Mouse (Mus musculus): ENCODE measurements around the gene Lgals3. TPM values are rescaled to one million over a fixed set of nuclear protein-coding genes. Genes with fewer than 3 reads are reported as not detected.

Lgals3 gene
- polyA plus RNA-seq, 1 experiment from 2014 or later, result 20.3 TPM

Other genes with a start within 250 kb of the Lgals3 start
- 3.2 and 3.9 TPM in 2 replicates for gene Gch1, start 178.3 kb upstream of the Lgals3 start, polyA plus RNA-seq (2015; fragmentation: Nextera tagmentation; extraction: Ambion mirVana)
- gene Wdhd1, start 90.9 kb upstream of the Lgals3 start, polyA plus RNA-seq (2015; fragmentation: Nextera tagmentation; extraction: Ambion mirVana), result 38.9 and 45.9 TPM in 2 replicates
- 2.3 and 2.7 TPM in 2 replicates for gene Socs4, start 90.8 kb upstream of the Lgals3 start, polyA plus RNA-seq (2015; fragmentation: Nextera tagmentation; extraction: Ambion mirVana)
- 28.7 and 36.8 TPM in 2 replicates for gene Mapk1ip1l, start 69.5 kb upstream of the Lgals3 start, polyA plus RNA-seq (2015; fragmentation: Nextera tagmentation; extraction: Ambion mirVana)
- 58.4 and 66.0 TPM in 2 replicates for gene Dlgap5, start 50.7 kb downstream of the Lgals3 start, polyA plus RNA-seq (2015; fragmentation: Nextera tagmentation; extraction: Ambion mirVana)
- gene Fbxo34, start 82.7 kb downstream of the Lgals3 start, polyA plus RNA-seq (2015; fragmentation: Nextera tagmentation; extraction: Ambion mirVana), result 34.9 and 36.3 TPM in 2 replicates
- gene Atg14, start 202.9 kb downstream of the Lgals3 start, polyA plus RNA-seq (2015; fragmentation: Nextera tagmentation; extraction: Ambion mirVana), result 5.9 and 6.9 TPM in 2 replicates